Mouse (Mus musculus) intestine, embryonic 14.5 days (tissue): ENCODE data around the gene Cyp39a1. TPM values are rescaled to one million over a fixed set of nuclear protein-coding genes. Genes with fewer than 3 reads are reported as not detected.
A peak's percentile ranks its signal among the peaks of the same experiment; 100 is the strongest.

Experiments
- ATAC-seq: fragments of 200-750 bp; cut with Nextera tagmentation; replicated peaks from 2 replicates; pipeline ENCODE4 v1.8.0; 2017; ENCODE audit warnings: low read depth, moderate number of reproducible peaks, moderate TSS enrichment, moderate library complexity; ENCODE audit not compliant: low FRiP score, low TSS enrichment
- DNase-seq: peaks from one replicate; pipeline ENCODE4 v3.0.0-alpha.2; 2018; ENCODE audit warnings: low spot score
- H3K27ac ChIP-seq: fragments of 300-500 bp; sonication (generic); 2 replicates; pipeline ENCODE4 v1.5.1; 2014; ENCODE audit warnings: low read depth, mild to moderate bottlenecking, control low read depth
- H3K27me3 ChIP-seq: fragments of 300-500 bp; sonication (generic); replicated peaks from 2 replicates; pipeline ENCODE4 v1.6.1; 2014; ENCODE audit warnings: low read length, control low read depth; ENCODE audit not compliant: control insufficient read depth, insufficient read depth
- H3K36me3 ChIP-seq: fragments of 300-500 bp; sonication (generic); 2 replicates; pipeline ENCODE4 v1.6.1; 2014; ENCODE audit warnings: low read length, control low read depth; ENCODE audit not compliant: control insufficient read depth, insufficient read depth
- H3K4me1 ChIP-seq: fragments of 300-500 bp; sonication (generic); replicated peaks from 2 replicates; pipeline ENCODE4 v1.6.1; 2014; ENCODE audit warnings: low read length, control low read depth, mixed read lengths; ENCODE audit not compliant: control insufficient read depth, insufficient read depth
- H3K4me2 ChIP-seq: fragments of 300-500 bp; sonication (generic); 2 replicates; pipeline ENCODE4 v1.6.1; 2014; ENCODE audit warnings: low read length
- H3K4me3 ChIP-seq: fragments of 300-500 bp; sonication (generic); 2 replicates; pipeline ENCODE4 v1.5.1; 2014; ENCODE audit warnings: low read depth, low read length, control low read depth, mixed read lengths
- H3K9ac ChIP-seq: fragments of 300-500 bp; sonication (generic); 2 replicates; pipeline ENCODE4 v1.6.1; 2014; ENCODE audit warnings: mild to moderate bottlenecking, low read length
- H3K9me3 ChIP-seq: fragments of 300-500 bp; sonication (generic); 2 replicates; pipeline ENCODE4 v1.6.1; 2016; ENCODE audit warnings: low read length, control low read depth; ENCODE audit not compliant: control insufficient read depth
- WGBS: fragments of 180-500 bp; shearing (Covaris S2); extraction: QIAGEN DNeasy Blood & Tissue Kit; methylation state at CpG from one replicate; pipeline ENCODE4 v1.1.7; 2014; 5-methylcytosine and 5-hydroxymethylcytosine counted together
- polyA plus RNA-seq: library from polyadenylated mRNA; unstranded; fragments of >200 nt; fragmentation: Nextera tagmentation; extraction: Ambion mirVana; gene quantifications from 2 replicates; pipeline ENCODE4 v1.2.1, GENCODE M21; 2014

The Cyp39a1 gene
- polyA plus RNA-seq, 1 experiment from 2014 or later: 17.0 TPM

DNA sequence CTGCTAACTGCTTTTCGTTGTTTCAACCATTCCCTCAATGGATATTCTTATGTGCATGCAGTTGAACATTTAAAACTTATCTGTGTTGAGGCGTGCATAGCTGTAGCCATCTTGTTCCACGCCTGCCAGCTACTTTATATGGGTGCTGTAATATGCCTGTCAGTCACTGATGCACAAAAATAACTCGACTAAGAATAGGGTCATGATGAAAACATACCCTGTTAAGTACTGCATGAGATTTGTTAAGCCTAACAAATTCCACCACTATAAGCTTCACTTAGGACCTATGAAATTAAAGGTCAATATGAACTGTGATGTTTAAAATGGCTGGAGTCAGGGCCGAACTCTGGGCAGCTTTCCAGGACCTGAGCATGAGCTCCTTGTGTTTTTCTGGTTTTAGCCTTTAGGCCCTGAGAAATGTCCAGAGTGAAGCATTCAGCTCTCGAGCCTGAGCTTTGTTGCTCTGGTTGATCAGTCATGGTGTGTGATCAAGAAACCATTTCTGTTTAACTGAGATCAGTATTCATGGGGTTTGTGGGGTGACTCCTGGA is 2.0 kb downstream of the Cyp39a1 start:
- Histone ChIP-seq H3K36me3 (no peaks in the 10 kb centered on the region), H3K4me3 (no peak overlapping the region), H3K27me3 (no peaks in the 10 kb centered on the region), H3K4me1 (peaks cover 22% of the 10 kb centered on the region), H3K9ac (no peak overlapping the region), H3K9me3 (no peaks in the 10 kb centered on the region), H3K27ac (no peak overlapping the region), H3K4me2 (no peak overlapping the region)
- no peak for DNase-seq
- 73% methylated on average over 6 of the region's 6 CpGs for WGBS
- ATAC-seq: no peak

DNA sequence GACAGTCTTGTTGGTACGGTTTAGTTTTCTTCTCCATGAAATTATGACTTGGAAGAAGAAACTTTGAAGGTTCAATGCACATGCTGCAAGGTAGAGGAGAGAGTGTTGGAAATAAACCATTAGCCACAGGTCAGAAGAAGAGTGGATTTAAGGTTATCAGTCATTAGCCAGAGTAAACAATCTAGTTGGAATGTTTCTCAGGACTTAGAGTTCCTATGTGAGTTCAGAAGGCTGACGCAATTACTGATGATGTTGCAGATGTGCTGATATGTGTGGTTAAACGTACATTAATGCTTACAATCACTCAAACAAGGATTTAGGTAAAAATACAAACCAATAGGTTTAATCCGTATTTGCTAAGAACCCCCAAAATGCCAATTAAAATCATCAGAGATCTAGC is 4.7 kb downstream of the Cyp39a1 start:
- Histone ChIP-seq H3K9me3 (no peaks in the 10 kb centered on the region), H3K27ac (no peak overlapping the region), H3K9ac (no peak overlapping the region), H3K27me3 (no peaks in the 10 kb centered on the region), H3K4me2 (no peak overlapping the region), H3K4me3 (no peak overlapping the region), H3K36me3 (no peaks in the 10 kb centered on the region), H3K4me1 (peaks cover 10% of the 10 kb centered on the region)
- ATAC-seq (no peak), DNase-seq (no peak)
- 48% methylated on average over 4 of the region's 4 CpGs for WGBS

DNA sequence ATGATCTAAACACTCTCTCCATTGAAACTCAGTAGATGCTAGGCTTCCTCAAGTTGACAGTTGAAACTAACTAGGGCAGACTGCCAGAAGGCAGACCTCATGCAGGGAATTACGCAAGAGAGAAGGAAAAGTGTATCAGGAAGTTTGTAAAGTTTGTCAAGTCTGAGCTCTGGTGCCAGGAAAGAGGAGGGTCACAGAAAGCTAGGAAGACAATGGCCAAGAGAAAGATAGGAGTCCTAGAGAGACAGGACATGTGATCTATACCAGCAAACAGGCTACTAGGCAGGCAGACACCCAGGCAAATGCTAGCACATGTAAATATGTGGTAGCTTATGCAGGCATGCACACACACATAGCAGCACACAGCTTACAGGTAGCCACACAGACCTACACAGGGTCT is 8.0 kb downstream of the Cyp39a1 start:
- Histone ChIP-seq H3K27ac (no peak overlapping the region), H3K4me1 (no peaks in the 10 kb centered on the region), H3K4me2 (no peak overlapping the region), H3K4me3 (no peak overlapping the region), H3K36me3 (0 out of 2 replicates have a peak, but pooled peaks cover 4% of the 10 kb centered on the region), H3K9me3 (no peaks in the 10 kb centered on the region), H3K9ac (no peak overlapping the region), H3K27me3 (no peaks in the 10 kb centered on the region)
- WGBS: 59% methylated on average over 1 of the region's 1 CpGs
- no peak for ATAC-seq
- DNase-seq: no peak

DNA sequence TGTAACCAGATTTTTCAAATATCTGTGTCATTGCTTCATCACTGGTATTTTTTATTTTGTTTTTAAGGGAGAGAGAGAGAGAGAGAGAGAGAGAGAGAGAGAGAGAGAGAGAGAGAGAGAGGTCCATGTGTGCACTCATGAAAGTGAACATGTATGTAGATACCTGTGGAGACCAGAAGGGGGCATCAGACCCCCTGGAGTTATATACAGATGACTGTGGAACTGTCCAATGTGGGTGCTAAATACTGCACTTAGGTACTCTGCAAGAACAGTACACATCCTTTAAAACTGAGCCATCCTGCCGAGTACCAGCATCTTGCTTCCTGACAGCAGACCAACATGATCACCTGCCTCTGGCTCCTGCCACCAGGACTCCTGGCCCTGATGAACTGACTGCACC is 9.0 kb downstream of the Cyp39a1 start:
- no peak overlapping the region for H3K4me3 ChIP-seq
- H3K27me3 ChIP-seq: no peaks in the 10 kb centered on the region
- H3K36me3 ChIP-seq: 0 out of 2 replicates have a peak, but pooled peaks cover 4% of the 10 kb centered on the region
- H3K27ac ChIP-seq: no peak overlapping the region
- no peak overlapping the region for H3K9ac ChIP-seq
- no peak overlapping the region for H3K4me2 ChIP-seq
- ATAC-seq: no peak
- no peaks in the 10 kb centered on the region for H3K9me3 ChIP-seq
- no peaks in the 10 kb centered on the region for H3K4me1 ChIP-seq
- 88% methylated on average over 1 of the region's 1 CpGs for WGBS
- no peak for DNase-seq

DNA sequence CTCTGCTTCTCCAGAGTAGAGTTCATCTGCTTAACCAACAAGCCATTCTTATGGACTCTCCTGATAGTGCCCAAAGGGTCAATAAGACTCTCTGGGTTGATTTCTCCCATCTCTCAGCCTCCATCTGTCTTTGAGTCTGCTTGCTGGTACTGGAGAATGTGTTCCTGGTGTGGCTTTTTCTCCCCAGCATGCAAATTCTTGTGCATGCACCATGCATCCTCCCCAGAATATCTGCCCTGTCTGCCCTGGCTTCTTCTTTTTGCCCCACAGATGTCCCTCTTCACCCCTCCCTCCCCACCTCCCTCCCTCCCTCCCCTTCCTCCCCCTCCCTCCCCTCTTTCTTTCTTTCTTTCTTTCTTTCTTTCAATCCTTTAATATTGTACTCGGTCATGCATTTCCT is 10.1 kb downstream of the Cyp39a1 start:
- Histone ChIP-seq H3K4me1 (no peaks in the 10 kb centered on the region), H3K4me2 (no peak overlapping the region), H3K36me3 (0 out of 2 replicates have a peak, but pooled peaks cover 4% of the 10 kb centered on the region), H3K4me3 (no peak overlapping the region), H3K27me3 (no peaks in the 10 kb centered on the region), H3K27ac (no peak overlapping the region), H3K9me3 (no peaks in the 10 kb centered on the region), H3K9ac (no peak overlapping the region)
- no peak for ATAC-seq
- WGBS: 31% methylated on average over 1 of the region's 1 CpGs
- no peak for DNase-seq

DNA sequence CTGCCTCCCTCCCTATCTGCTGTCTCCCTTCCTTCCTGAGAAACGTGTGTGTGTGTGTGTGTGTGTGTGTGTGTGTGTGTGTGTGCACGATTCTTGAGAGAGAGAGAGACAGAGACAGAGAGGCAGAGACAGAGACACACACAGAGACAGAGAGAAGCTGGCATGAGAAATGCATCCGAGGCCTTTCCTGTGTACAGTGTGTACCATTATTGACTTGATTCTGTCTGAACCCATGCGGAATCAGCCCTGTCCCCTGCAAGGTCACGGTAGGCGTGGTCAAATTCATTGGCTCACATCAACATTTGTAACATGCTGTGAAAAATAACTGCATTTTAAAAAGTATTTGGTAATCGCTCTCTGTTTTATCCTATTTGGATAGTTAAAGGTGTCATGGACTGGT is 16.9 kb downstream of the Cyp39a1 start:
- H3K4me1 ChIP-seq: no peaks in the 10 kb centered on the region
- no peak for ATAC-seq
- H3K36me3 ChIP-seq: no peaks in the 10 kb centered on the region
- no peak overlapping the region for H3K4me3 ChIP-seq
- H3K27me3 ChIP-seq: no peaks in the 10 kb centered on the region
- H3K27ac ChIP-seq: no peak overlapping the region
- no peak for DNase-seq
- no peaks in the 10 kb centered on the region for H3K9me3 ChIP-seq
- WGBS: 92% methylated on average over 6 of the region's 7 CpGs
- H3K4me2 ChIP-seq: no peak overlapping the region
- no peak overlapping the region for H3K9ac ChIP-seq

DNA sequence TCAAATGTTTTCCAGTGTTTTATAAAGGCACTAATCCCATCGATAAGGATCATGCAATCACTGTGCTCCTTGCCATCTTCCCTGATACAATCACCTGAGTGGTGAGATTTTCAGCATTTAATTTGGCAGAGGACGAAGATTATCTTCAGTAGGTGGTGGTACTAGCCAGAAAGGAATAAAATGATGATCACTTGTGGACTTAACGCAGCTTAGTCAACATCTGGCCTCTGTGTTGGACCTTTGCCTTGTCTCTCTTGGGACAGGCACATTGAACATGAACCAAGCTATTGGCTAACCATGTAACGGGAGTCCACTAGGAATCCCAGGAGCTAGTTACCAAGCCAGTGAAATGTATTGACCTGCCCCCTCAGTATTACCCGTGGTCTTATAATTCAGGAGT is 17.4 kb downstream of the Cyp39a1 start:
- H3K4me2 ChIP-seq: no peak overlapping the region
- 93% methylated on average over 5 of the region's 5 CpGs for WGBS
- H3K4me3 ChIP-seq: no peak overlapping the region
- no peak overlapping the region for H3K9ac ChIP-seq
- no peaks in the 10 kb centered on the region for H3K27me3 ChIP-seq
- H3K9me3 ChIP-seq: no peaks in the 10 kb centered on the region
- no peak overlapping the region for H3K27ac ChIP-seq
- ATAC-seq (no peak), DNase-seq (no peak)
- H3K36me3 ChIP-seq: no peaks in the 10 kb centered on the region
- no peaks in the 10 kb centered on the region for H3K4me1 ChIP-seq

DNA sequence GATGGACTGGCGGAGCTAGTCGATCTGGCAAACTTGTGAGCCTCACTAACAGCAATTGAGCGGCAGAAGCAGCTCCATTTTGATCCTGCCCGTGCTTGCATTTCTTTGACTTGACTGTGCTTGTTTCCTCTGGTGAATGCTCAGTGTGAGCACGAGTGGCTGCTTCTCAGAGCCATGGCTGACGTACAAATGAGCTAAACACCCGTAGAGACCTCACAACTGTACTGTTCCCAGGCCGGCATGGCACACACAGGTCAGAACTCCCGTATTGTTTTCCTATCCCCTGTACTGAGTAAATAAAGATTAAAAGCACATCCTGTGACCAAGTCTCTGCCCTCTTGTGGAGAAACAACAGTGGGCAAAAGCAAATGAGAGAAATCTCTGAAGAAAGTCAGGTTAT is 22.4 kb downstream of the Cyp39a1 start:
- H3K27ac ChIP-seq: no peak overlapping the region
- H3K27me3 ChIP-seq: no peaks in the 10 kb centered on the region
- ATAC-seq (no peak), DNase-seq (peak; percentile 25)
- 85% methylated on average over 9 of the region's 9 CpGs for WGBS
- no peaks in the 10 kb centered on the region for H3K4me1 ChIP-seq
- no peak overlapping the region for H3K9ac ChIP-seq
- no peaks in the 10 kb centered on the region for H3K9me3 ChIP-seq
- H3K4me2 ChIP-seq: no peak overlapping the region
- no peaks in the 10 kb centered on the region for H3K36me3 ChIP-seq
- no peak overlapping the region for H3K4me3 ChIP-seq

GRCm38 (mm10) chr17:43698997-43699649 is 31.9 kb downstream of the Cyp39a1 start:
- Histone ChIP-seq H3K27me3 (no peaks in the 10 kb centered on the region), H3K4me3 (no peak overlapping the region), H3K4me2 (no peak overlapping the region), H3K27ac (no peak overlapping the region), H3K4me1 (no peaks in the 10 kb centered on the region), H3K9me3 (no peaks in the 10 kb centered on the region), H3K9ac (no peak overlapping the region), H3K36me3 (no peaks in the 10 kb centered on the region)
- DNase-seq (peak; percentile 95), ATAC-seq (peak; percentile 64; the same call in 1 of the 2 replicates)
- WGBS: 40% methylated on average over 14 of the region's 14 CpGs
